Comparison of ENCODE assay signal across 25 mouse cellular contexts in the genomic region with DNA sequence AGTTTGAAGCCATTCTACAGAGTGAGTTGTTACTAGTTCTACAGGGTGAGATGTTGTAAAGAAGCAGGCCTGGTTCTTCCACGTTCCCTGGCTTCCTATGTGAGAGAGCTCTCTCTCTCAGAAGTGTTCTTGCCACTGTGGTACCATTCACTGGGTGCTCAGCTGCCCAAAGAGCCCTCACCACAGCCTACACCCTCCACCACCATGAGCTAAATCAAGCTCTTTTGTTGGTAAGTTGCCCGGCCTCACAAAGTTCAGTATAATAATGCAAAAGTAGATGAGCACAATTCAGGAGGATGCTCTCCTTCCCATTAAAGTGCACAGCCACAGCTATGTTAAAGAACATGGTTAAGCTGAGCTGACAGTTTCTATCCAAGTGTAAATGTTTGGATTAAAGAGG. TPM values are rescaled to one million over a fixed set of nuclear protein-coding genes. Genes with fewer than 3 reads are reported as not detected.
DNase-seq lines count a peak whose midpoint lies in the region; ATAC-seq and TF ChIP-seq lines count a peak whose summit lies in the region.
"Had no signal": no experiment of that assay in that cellular context is flagged by ENCODE, and none has a peak within 500 bp of the region (broad histone marks: within the 10 kb centered on the region; RNA-seq: fewer than 3 reads in every experiment).

No protein-coding gene starts in this region.

- no peak for DNase-seq in frontal cortex, postnatal 10 days (ENCODE audit: low spot score in 2 of 2)
- no peak for DNase-seq in hindbrain, embryonic 10.5 days (ENCODE audit: low spot score)
- no peak for DNase-seq in hindbrain, postnatal 0 days (ENCODE audit: low spot score)
- DNase-seq in midbrain, embryonic 11.5 days (ENCODE audit: low spot score, missing footprints), result peak; percentile 72
- peak; percentile 61 for DNase-seq in brain, adult 2 months (ENCODE audit: low read depth, low spot score)
- DNase-seq in right cerebral cortex, postnatal 14 days, result no peak
- DNase-seq: adrenal gland, adult 2 months; adrenal gland, adult 8-10 months; adrenal gland, postnatal 10 days; adrenal gland, postnatal 14 days; adrenal gland, postnatal 25 days; adrenal gland, postnatal 36 days; B cell, adult 2 months; cerebellum, adult 11 months; cerebellum, adult 11-12 months; cerebellum, adult 18-20 months had no signal

- 0 out of 2 replicates have a peak overlapping the region, but pooled peaks have one; percentile 4 for H3K27ac ChIP-seq in hindbrain, embryonic 10.5 days
- H3K27ac ChIP-seq in hindbrain, postnatal 0 days, result no peak overlapping the region
- no peak overlapping the region for H3K27ac ChIP-seq in midbrain, embryonic 11.5 days (ENCODE audit: low read depth, low read length)
- no peak overlapping the region for H3K27ac ChIP-seq in midbrain, embryonic 15.5 days

- H3K36me3 ChIP-seq in hindbrain, embryonic 10.5 days, result no peaks in the 10 kb centered on the region
- H3K36me3 ChIP-seq in hindbrain, postnatal 0 days (ENCODE audit: insufficient read depth, low read length), result no peaks in the 10 kb centered on the region
- no peaks in the 10 kb centered on the region for H3K36me3 ChIP-seq in midbrain, embryonic 11.5 days (ENCODE audit: control insufficient read depth, insufficient read depth, low read length)
- no peaks in the 10 kb centered on the region for H3K36me3 ChIP-seq in midbrain, embryonic 15.5 days (replicated peaks)
- H3K36me3 ChIP-seq: G1E had no signal

- no peak for TF ChIP-seq CTCF in hindbrain, postnatal 0 days (IDR thresholded peaks at IDR 0.05; ENCODE audit: low read depth)

- no peak overlapping the region for H3K9ac ChIP-seq in hindbrain, postnatal 0 days (replicated peaks; ENCODE audit: low read length)
- H3K9ac ChIP-seq in midbrain, embryonic 11.5 days (ENCODE audit: low read length), result no peak overlapping the region
- H3K9ac ChIP-seq in midbrain, embryonic 15.5 days, result no peak overlapping the region

- no peaks in the 10 kb centered on the region for H3K9me3 ChIP-seq in hindbrain, embryonic 10.5 days
- H3K9me3 ChIP-seq in hindbrain, postnatal 0 days (ENCODE audit: low read length), result no peaks in the 10 kb centered on the region
- H3K9me3 ChIP-seq in midbrain, embryonic 11.5 days (ENCODE audit: control insufficient read depth, low read length), result no peaks in the 10 kb centered on the region
- H3K9me3 ChIP-seq in midbrain, embryonic 15.5 days, result no peaks in the 10 kb centered on the region

- peaks cover 33% of the 10 kb centered on the region for H3K4me1 ChIP-seq in hindbrain, embryonic 10.5 days (replicated peaks)
- no peaks in the 10 kb centered on the region; the same call in 1 of the 2 replicates for H3K4me1 ChIP-seq in hindbrain, postnatal 0 days (ENCODE audit: insufficient read depth, low read length)
- peaks cover 24% of the 10 kb centered on the region for H3K4me1 ChIP-seq in midbrain, embryonic 11.5 days (ENCODE audit: control insufficient read depth, insufficient read depth, low read length)
- H3K4me1 ChIP-seq in midbrain, embryonic 15.5 days, result peaks cover 18% of the 10 kb centered on the region

- H3K27me3 ChIP-seq in hindbrain, embryonic 10.5 days (ENCODE audit: insufficient read depth, poor library complexity, severe bottlenecking), result no peaks in the 10 kb centered on the region
- H3K27me3 ChIP-seq in hindbrain, postnatal 0 days (ENCODE audit: insufficient read depth, low read length), result no peaks in the 10 kb centered on the region
- 0 out of 2 replicates have a peak, but pooled peaks cover 2% of the 10 kb centered on the region for H3K27me3 ChIP-seq in midbrain, embryonic 11.5 days (ENCODE audit: control insufficient read depth, insufficient read depth, low read length)
- H3K27me3 ChIP-seq in midbrain, embryonic 15.5 days (replicated peaks), result no peaks in the 10 kb centered on the region
- H3K27me3 ChIP-seq: CH12.LX had no signal

- no peak overlapping the region for H3K4me3 ChIP-seq in hindbrain, embryonic 10.5 days
- no peak overlapping the region for H3K4me3 ChIP-seq in hindbrain, postnatal 0 days (ENCODE audit: low read length)
- no peak overlapping the region for H3K4me3 ChIP-seq in midbrain, embryonic 11.5 days (ENCODE audit: low read depth, low read length)
- H3K4me3 ChIP-seq in midbrain, embryonic 15.5 days, result no peak overlapping the region

- peak; percentile 53; the same call in 1 of the 2 replicates for ATAC-seq in frontal cortex, adult (ENCODE audit: low TSS enrichment)
- no peak for ATAC-seq in hindbrain, postnatal 0 days
- no peak for ATAC-seq in midbrain, embryonic 11.5 days (ENCODE audit: low FRiP score)
- ATAC-seq in midbrain, embryonic 15.5 days (replicated peaks), result no peak
- ATAC-seq: activated CD4-positive, CD25-positive, alpha-beta regulatory T cell, adult 4 months; CD4-positive, CD25-positive, alpha-beta regulatory T cell, adult 4 months; Patski had no signal

- no peak overlapping the region for H3K4me2 ChIP-seq in hindbrain, postnatal 0 days (ENCODE audit: low read depth, low read length)
- no peak overlapping the region for H3K4me2 ChIP-seq in midbrain, embryonic 11.5 days
- H3K4me2 ChIP-seq in midbrain, embryonic 15.5 days, result no peak overlapping the region

- WGBS in hindbrain, embryonic 10.5 days, result 89% methylated on average over 2 of the region's 2 CpGs
- WGBS in hindbrain, postnatal 0 days, result 79% methylated on average over 2 of the region's 2 CpGs
- 79% methylated on average over 2 of the region's 2 CpGs for WGBS in midbrain, embryonic 11.5 days
- 70% methylated on average over 2 of the region's 2 CpGs for WGBS in midbrain, embryonic 15.5 days

RNA-seq across cellular contexts. Expression of gene Hrh2, which starts 30.4 kb away (rescaled TPM):
- 0.07 and 0.09 TPM in 2 replicates for polyA plus RNA-seq in hindbrain, embryonic 10.5 days (2016; fragmentation: Nextera tagmentation; extraction: Ambion mirVana)
- 1.8 and 2.9 TPM in 2 replicates for total RNA-seq in hindbrain, postnatal 0 days (2014; rRNA removed)
- polyA plus RNA-seq in hindbrain, postnatal 0 days (2015; fragmentation: Nextera tagmentation; extraction: Ambion mirVana), result 0.78 and 0.98 TPM in 2 replicates
- polyA plus RNA-seq in midbrain, embryonic 11.5 days (2014; fragmentation: Nextera tagmentation; extraction: Ambion mirVana), result 0.07 TPM in 1 of 2 replicates, not detected in the other
- polyA plus RNA-seq in midbrain, embryonic 15.5 days (2015; fragmentation: Nextera tagmentation; extraction: Ambion mirVana), result 0.74 and 1.4 TPM in 2 replicates
- total RNA-seq: MEL had no signal
- polyA plus RNA-seq: C2C12, G1E, Patski had no signal

Comparison
In these comparisons a context has a peak if more than half of its experiments do, and no peak if none do; other contexts are left out.
1. DNase-seq: peak in midbrain, embryonic 11.5 days (single experiment) and brain, adult 2 months (single experiment); none in frontal cortex, postnatal 10 days (0 of 2), hindbrain, embryonic 10.5 days (single experiment), hindbrain, postnatal 0 days (single experiment) and right cerebral cortex, postnatal 14 days (single experiment).